Comparison of ENCODE assay signal across 10 mouse cellular contexts in the genomic region with DNA sequence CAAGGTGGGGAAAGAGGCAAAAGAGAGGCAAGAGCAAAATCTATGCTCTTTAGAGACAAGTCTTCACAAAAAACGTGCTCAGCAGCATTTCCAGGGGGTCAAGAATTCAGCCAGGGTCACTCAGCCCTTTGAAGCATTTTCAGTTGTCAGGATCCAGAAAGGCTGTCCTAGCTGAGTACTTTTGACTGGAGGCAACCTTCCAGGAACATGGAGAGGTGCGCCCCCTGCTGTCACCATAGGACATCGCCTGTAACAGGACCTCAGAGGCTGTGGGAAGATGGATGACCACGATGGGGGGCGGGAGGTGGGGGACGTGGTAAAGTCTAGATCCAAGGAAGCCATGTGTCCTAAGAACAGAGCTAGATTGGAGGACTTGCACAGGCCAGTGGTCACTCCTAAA. TPM values are rescaled to one million over a fixed set of nuclear protein-coding genes. Genes with fewer than 3 reads are reported as not detected.
DNase-seq lines count a peak whose midpoint lies in the region; ATAC-seq and TF ChIP-seq lines count a peak whose summit lies in the region.
"Had no signal": no experiment of that assay in that cellular context is flagged by ENCODE, and none has a peak within 500 bp of the region (broad histone marks: within the 10 kb centered on the region; RNA-seq: fewer than 3 reads in every experiment).

No protein-coding gene starts in this region.

- H3K79me2 ChIP-seq in MEL (ENCODE audit: control insufficient read depth, insufficient read depth, low read length, poor library complexity) = no peaks in the 10 kb centered on the region

- no peak overlapping the region for H3K27ac ChIP-seq in intestine, postnatal 0 days (ENCODE audit: low read depth, low read length)
- H3K27ac ChIP-seq in intestine, embryonic 16.5 days (ENCODE audit: low read length) = no peak overlapping the region
- H3K27ac ChIP-seq in MEL (ENCODE audit: control insufficient read depth, low read depth, low read length) = no peak overlapping the region
- H3K27ac ChIP-seq in forebrain, embryonic 15.5 days (replicated peaks) = no peak overlapping the region
- H3K27ac ChIP-seq: embryonic facial prominence, embryonic 15.5 days; limb, embryonic 12.5 days had no signal

- no peak overlapping the region for H3K4me2 ChIP-seq in intestine, postnatal 0 days (replicated peaks; ENCODE audit: low read depth)
- H3K4me2 ChIP-seq in intestine, embryonic 16.5 days (ENCODE audit: low read depth, low read length) = no peak overlapping the region
- no peak overlapping the region for H3K4me2 ChIP-seq in forebrain, embryonic 15.5 days (replicated peaks)
- H3K4me2 ChIP-seq: embryonic facial prominence, embryonic 15.5 days; limb, embryonic 12.5 days had no signal

- no peaks in the 10 kb centered on the region for H3K36me3 ChIP-seq in intestine, postnatal 0 days (ENCODE audit: control insufficient read depth, insufficient read depth)
- no peaks in the 10 kb centered on the region for H3K36me3 ChIP-seq in intestine, embryonic 16.5 days (ENCODE audit: control insufficient read depth, insufficient read depth, low read length)
- no peaks in the 10 kb centered on the region for H3K36me3 ChIP-seq in MEL (ENCODE audit: control insufficient read depth in 1 of 2, insufficient read depth in 2 of 2, low read length in 2 of 2)
- no peaks in the 10 kb centered on the region for H3K36me3 ChIP-seq in forebrain, embryonic 15.5 days
- H3K36me3 ChIP-seq: embryonic facial prominence, embryonic 15.5 days; limb, embryonic 12.5 days had no signal

- TF ChIP-seq RAD21 in MEL (IDR thresholded peaks at IDR 0.05; ENCODE audit: low read depth, low read length) = peak; percentile 43

- no peaks in the 10 kb centered on the region for H3K27me3 ChIP-seq in intestine, postnatal 0 days (replicated peaks; ENCODE audit: control insufficient read depth, insufficient read depth, low read length)
- no peaks in the 10 kb centered on the region for H3K27me3 ChIP-seq in intestine, embryonic 16.5 days (replicated peaks; ENCODE audit: control insufficient read depth, insufficient read depth, low read length)
- no peaks in the 10 kb centered on the region for H3K27me3 ChIP-seq in MEL (ENCODE audit: control insufficient read depth in 1 of 2, insufficient read depth in 2 of 2, low read length in 2 of 2)
- no peaks in the 10 kb centered on the region for H3K27me3 ChIP-seq in forebrain, embryonic 15.5 days
- H3K27me3 ChIP-seq: embryonic facial prominence, embryonic 15.5 days; limb, embryonic 12.5 days had no signal

- peak; percentile 65 for DNase-seq in MEL (ENCODE audit: low read depth, low spot score)
- DNase-seq in adrenal gland, postnatal 10 days = peak; percentile 83
- peak; percentile 55 for DNase-seq in kidney, adult 9 months
- peak; percentile 35 for DNase-seq in lung, postnatal 14 days

- no peaks in the 10 kb centered on the region for H3K9me3 ChIP-seq in intestine, postnatal 0 days (ENCODE audit: control insufficient read depth)
- no peaks in the 10 kb centered on the region for H3K9me3 ChIP-seq in intestine, embryonic 16.5 days (ENCODE audit: control insufficient read depth, low read length)
- no peaks in the 10 kb centered on the region for H3K9me3 ChIP-seq in MEL (replicated peaks; ENCODE audit: insufficient read depth, low read length)
- H3K9me3 ChIP-seq in forebrain, embryonic 15.5 days = peaks cover 2% of the 10 kb centered on the region; the same call in 1 of the 2 replicates
- H3K9me3 ChIP-seq: embryonic facial prominence, embryonic 15.5 days; limb, embryonic 12.5 days had no signal

- peak; percentile 52 for TF ChIP-seq CTCF in intestine, postnatal 0 days (IDR thresholded peaks at IDR 0.05; ENCODE audit: low read depth)
- peak in 2 of 3 experiments; percentile 39 to 57; a peak in 4 of 6 replicates for TF ChIP-seq CTCF in MEL (IDR thresholded peaks at IDR 0.05 in 2 of 3, conservative IDR thresholded peaks at IDR 0.05 in 1 of 3; ENCODE audit: control insufficient read depth in 1 of 3, insufficient read depth in 1 of 3, low read depth in 2 of 3, low read length in 3 of 3, poor library complexity in 1 of 3, severe bottlenecking in 1 of 3)

- H3K9ac ChIP-seq in intestine, postnatal 0 days (ENCODE audit: low read depth, low read length) = no peak overlapping the region
- H3K9ac ChIP-seq in intestine, embryonic 16.5 days (ENCODE audit: low read depth, low read length) = no peak overlapping the region
- no peak overlapping the region for H3K9ac ChIP-seq in MEL (ENCODE audit: control insufficient read depth, low read depth, low read length, poor library complexity, severe bottlenecking)
- H3K9ac ChIP-seq in forebrain, embryonic 15.5 days (replicated peaks) = no peak overlapping the region
- H3K9ac ChIP-seq: embryonic facial prominence, embryonic 15.5 days; limb, embryonic 12.5 days had no signal

- no peaks in the 10 kb centered on the region for H3K4me1 ChIP-seq in intestine, postnatal 0 days (replicated peaks; ENCODE audit: control insufficient read depth, insufficient read depth, low read length)
- no peaks in the 10 kb centered on the region for H3K4me1 ChIP-seq in intestine, embryonic 16.5 days (ENCODE audit: control insufficient read depth, insufficient read depth, low read length)
- H3K4me1 ChIP-seq in MEL (ENCODE audit: control insufficient read depth in 1 of 2, insufficient read depth in 2 of 2, low read length in 2 of 2) = no peaks in the 10 kb centered on the region
- H3K4me1 ChIP-seq in forebrain, embryonic 15.5 days = no peaks in the 10 kb centered on the region
- H3K4me1 ChIP-seq: embryonic facial prominence, embryonic 15.5 days; limb, embryonic 12.5 days had no signal

- no peak for TF ChIP-seq POLR2A in MEL (IDR thresholded peaks at IDR 0.05; ENCODE audit: control insufficient read depth in 1 of 2, insufficient read depth in 1 of 2, low read depth in 1 of 2, low read length in 2 of 2, poor library complexity in 1 of 2)

- no peak for TF ChIP-seq EP300 in MEL (IDR thresholded peaks at IDR 0.05; ENCODE audit: low read depth in 1 of 2, low read length in 2 of 2)

- 8% methylated on average over 6 of the region's 6 CpGs for WGBS in intestine, postnatal 0 days
- 14% methylated on average over 5 of the region's 6 CpGs for WGBS in intestine, embryonic 16.5 days
- WGBS in forebrain, embryonic 15.5 days = 17% methylated on average over 6 of the region's 6 CpGs

- no peak overlapping the region for H3K4me3 ChIP-seq in intestine, postnatal 0 days (ENCODE audit: low read depth, low read length)
- no peak overlapping the region for H3K4me3 ChIP-seq in intestine, embryonic 16.5 days (ENCODE audit: low read length)
- no peak overlapping the region for H3K4me3 ChIP-seq in MEL (ENCODE audit: control insufficient read depth in 1 of 2, insufficient read depth in 1 of 2, low read depth in 2 of 2, low read length in 2 of 2)
- H3K4me3 ChIP-seq in forebrain, embryonic 15.5 days = no peak overlapping the region
- H3K4me3 ChIP-seq: embryonic facial prominence, embryonic 15.5 days; limb, embryonic 12.5 days had no signal

- ATAC-seq in intestine, postnatal 0 days = no peak
- no peak for ATAC-seq in intestine, embryonic 16.5 days
- no peak for ATAC-seq in forebrain, embryonic 15.5 days (replicated peaks)
- no peak for ATAC-seq in erythroid progenitor cell, adult 5-6 weeks (replicated peaks; ENCODE audit: low FRiP score, poor library complexity, severe bottlenecking)

TF ChIP-seq in MEL, 35 proteins besides CTCF, POLR2A, EP300 and RAD21 (continues in another document):
- TF ChIP-seq HCFC1 (IDR thresholded peaks at IDR 0.05; ENCODE audit: low read depth, low read length) (no peak), NELFE (IDR thresholded peaks at IDR 0.05; ENCODE audit: low read depth, low read length) (no peak), E2F4 (IDR thresholded peaks at IDR 0.05; ENCODE audit: borderline replicate concordance, low read depth, low read length) (no peak), CHD2 (IDR thresholded peaks at IDR 0.05; ENCODE audit: low read length) (no peak), TCF12 (IDR thresholded peaks at IDR 0.05; ENCODE audit: low read depth, low read length) (no peak), BHLHE40 (IDR thresholded peaks at IDR 0.05; ENCODE audit: borderline replicate concordance, low read depth, low read length) (no peak), MXI1 (IDR thresholded peaks at IDR 0.05; ENCODE audit: low read depth, low read length) (no peak), UBTF (IDR thresholded peaks at IDR 0.05; ENCODE audit: borderline replicate concordance, insufficient read depth, low read depth, low read length) (no peak), MYC (IDR thresholded peaks at IDR 0.05; ENCODE audit: low read depth, low read length) (no peak), MAX (IDR thresholded peaks at IDR 0.05; ENCODE audit: low read length) (no peak), SIN3A (IDR thresholded peaks at IDR 0.05; ENCODE audit: low read length) (no peak), ZMIZ1 (IDR thresholded peaks at IDR 0.05; ENCODE audit: low read depth, low read length) (no peak), TAL1 (IDR thresholded peaks at IDR 0.05; ENCODE audit: low read length) (no peak), GABPA (IDR thresholded peaks at IDR 0.05; ENCODE audit: low read depth, low read length) (no peak)

RNA-seq across cellular contexts. Expression of a gene that starts 24.9 kb away (rescaled TPM):
- polyA plus RNA-seq in intestine, postnatal 0 days (2015; fragmentation: Nextera tagmentation; extraction: Ambion mirVana) = not detected in 2 replicates
- polyA plus RNA-seq in intestine, embryonic 16.5 days (2015; fragmentation: Nextera tagmentation; extraction: Ambion mirVana) = not detected in 2 replicates
- total RNA-seq in MEL (2012; rRNA removed) = not detected in 2 replicates
- not detected for polyA plus RNA-seq in MEL (2012; ENCODE audit: insufficient read depth in 1 of 2, insufficient read length in 2 of 2, low read depth in 1 of 2, low replicate concordance in 2 of 2, missing spikeins in 1 of 2)
- not detected for total RNA-seq in adrenal gland, postnatal 10 days (2021)
- not detected in 2 replicates for polyA plus RNA-seq in forebrain, embryonic 15.5 days (2015; fragmentation: Nextera tagmentation; extraction: Ambion mirVana)
- total RNA-seq in erythroid progenitor cell, adult 5-6 weeks (2015; ENCODE audit: low replicate concordance) = not detected in 2 replicates
- not detected in 2 replicates for total RNA-seq in erythroid progenitor cell, adult 5-6 weeks (2017; ENCODE audit: low replicate concordance)

RNA-seq across cellular contexts. Expression of a gene that starts 55.6 kb away (rescaled TPM):
- not detected in 2 replicates for polyA plus RNA-seq in intestine, postnatal 0 days (2015; fragmentation: Nextera tagmentation; extraction: Ambion mirVana)
- 0.01 TPM in 1 of 2 replicates, not detected in the other for polyA plus RNA-seq in intestine, embryonic 16.5 days (2015; fragmentation: Nextera tagmentation; extraction: Ambion mirVana)
- not detected in 2 replicates for total RNA-seq in MEL (2012; rRNA removed)
- not detected for polyA plus RNA-seq in MEL (2012; ENCODE audit: insufficient read depth in 1 of 2, insufficient read length in 2 of 2, low read depth in 1 of 2, low replicate concordance in 2 of 2, missing spikeins in 1 of 2)
- total RNA-seq in adrenal gland, postnatal 10 days (2021) = 1 to 10 TPM in 1 of 2 experiments, under 1 TPM in 1; 0.15 to 1.0 TPM
- polyA plus RNA-seq in forebrain, embryonic 15.5 days (2015; fragmentation: Nextera tagmentation; extraction: Ambion mirVana) = not detected in 2 replicates
- total RNA-seq in erythroid progenitor cell, adult 5-6 weeks (2015; ENCODE audit: low replicate concordance) = 0.72 TPM in 1 of 2 replicates, not detected in the other
- 1.0 TPM in 1 of 2 replicates, not detected in the other for total RNA-seq in erythroid progenitor cell, adult 5-6 weeks (2017; ENCODE audit: low replicate concordance)
- polyA plus RNA-seq: embryonic facial prominence, embryonic 15.5 days; limb, embryonic 12.5 days had no signal
